Mouse (Mus musculus) hindbrain, postnatal 0 days (tissue): ENCODE measurements at regions not wholly inside any gene's neighbourhood (a gene's known extent, or its start where the extent isn't known, plus 50 kb on each side); places are given as distances from the start of the nearest gene placed in this dataset.

ENCODE experiments used
- ATAC-seq: fragments of 200-750 bp; cut with Nextera tagmentation; 2 replicates; pipeline ENCODE4 v1.8.0; 2017; ENCODE audit warnings: mild to moderate bottlenecking, moderate TSS enrichment, moderate library complexity
- DNase-seq: peaks from one replicate; pipeline ENCODE4 v3.0.0-alpha.2; 2015; ENCODE audit warnings: low spot score
- H3K27ac ChIP-seq: fragments of 300-500 bp; sonication (generic); 2 replicates; pipeline ENCODE4 v1.5.1; 2014; ENCODE audit warnings: mild to moderate bottlenecking
- H3K27me3 ChIP-seq: fragments of 300-500 bp; sonication (generic); 2 replicates; pipeline ENCODE4 v1.6.1; 2014; ENCODE audit warnings: low read length, mixed read lengths; ENCODE audit not compliant: insufficient read depth
- H3K36me3 ChIP-seq: fragments of 300-500 bp; sonication (generic); 2 replicates; pipeline ENCODE4 v1.6.1; 2014; ENCODE audit warnings: low read length, mixed read lengths; ENCODE audit not compliant: insufficient read depth
- H3K4me1 ChIP-seq: fragments of 300-500 bp; sonication (generic); 2 replicates; pipeline ENCODE4 v1.6.1; 2014; ENCODE audit warnings: antibody characterized with exemption, low read length, mixed read lengths; ENCODE audit not compliant: insufficient read depth
- H3K4me2 ChIP-seq: fragments of 300-500 bp; sonication (generic); 2 replicates; pipeline ENCODE4 v1.6.1; 2014; ENCODE audit warnings: low read depth, mild to moderate bottlenecking, low read length, moderate library complexity, mixed read lengths
- H3K4me3 ChIP-seq: fragments of 300-500 bp; sonication (generic); 2 replicates; pipeline ENCODE4 v1.5.1; 2014; ENCODE audit warnings: low read length
- H3K9ac ChIP-seq: fragments of 300-500 bp; sonication (generic); replicated peaks from 2 replicates; pipeline ENCODE4 v1.6.1; 2014; ENCODE audit warnings: mild to moderate bottlenecking, low read length, moderate library complexity, mixed read lengths
- H3K9me3 ChIP-seq: fragments of 300-500 bp; sonication (generic); 2 replicates; pipeline ENCODE4 v1.6.1; 2016; ENCODE audit warnings: low read length, mixed read lengths
- CTCF ChIP-seq: IDR thresholded peaks from 2 replicates; pipeline ENCODE4 v1.5.1; 2016; ENCODE audit warnings: antibody characterized with exemption, control low read depth, low read depth
- WGBS: fragments of 180-500 bp; shearing (Covaris S2); extraction: QIAGEN DNeasy Blood & Tissue Kit; methylation state at CpG from one replicate; pipeline ENCODE4 v1.1.7; 2014; 5-methylcytosine and 5-hydroxymethylcytosine counted together

DNA sequence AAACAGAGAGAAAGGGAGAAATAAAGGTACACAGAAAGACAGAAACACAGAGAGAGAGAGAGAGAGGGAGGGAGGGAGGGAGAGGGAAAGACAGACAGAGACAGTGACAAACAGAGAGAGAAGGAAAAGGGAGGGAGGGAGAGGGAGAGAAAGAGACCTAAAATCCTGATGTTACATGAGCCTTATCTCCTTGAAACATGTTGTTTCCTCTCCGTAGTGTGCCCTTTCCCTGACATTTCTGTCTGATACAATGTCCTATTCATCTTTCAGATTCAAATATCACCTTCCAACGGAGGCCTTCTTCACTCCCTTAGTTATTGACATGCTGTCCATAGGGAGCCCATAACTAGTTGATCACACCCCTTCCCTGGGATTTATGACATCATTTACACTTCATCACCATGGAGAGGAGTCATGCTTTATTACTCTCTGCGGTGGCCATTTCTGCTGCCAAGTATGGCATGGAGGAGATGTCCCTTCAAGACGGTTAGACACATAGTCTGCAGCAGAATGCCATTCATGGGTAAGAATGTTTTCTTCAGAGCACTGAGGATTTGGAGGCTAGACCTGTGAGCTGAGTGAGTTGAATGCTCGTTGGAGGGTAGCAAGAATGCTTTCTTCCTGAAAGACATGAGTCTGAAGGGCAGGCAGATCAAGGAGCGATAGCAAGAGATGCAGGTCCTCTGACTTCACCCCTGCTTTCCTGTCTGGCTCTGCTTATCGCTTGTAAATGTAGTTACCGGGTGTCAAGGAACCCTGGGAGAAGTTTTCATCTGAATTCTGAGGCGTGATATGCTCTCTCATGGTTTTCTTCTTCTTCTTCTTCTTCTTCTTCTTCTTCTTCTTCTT, 100.3 kb upstream of the Samsn1 start:
- H3K9me3 ChIP-seq = no peaks in the 10 kb centered on the region
- no peak overlapping the region for H3K27ac ChIP-seq
- 65% methylated on average over 9 of the region's 9 CpGs for WGBS
- no peak overlapping the region for H3K4me3 ChIP-seq
- H3K4me2 ChIP-seq = no peak overlapping the region
- no peaks in the 10 kb centered on the region for H3K27me3 ChIP-seq
- DNase-seq = peak; percentile 13
- H3K9ac ChIP-seq = no peak overlapping the region
- H3K4me1 ChIP-seq = no peaks in the 10 kb centered on the region
- H3K36me3 ChIP-seq = no peaks in the 10 kb centered on the region
- peak; percentile 43; the same call in 1 of the 2 replicates for ATAC-seq
- no peak for TF ChIP-seq CTCF

DNA sequence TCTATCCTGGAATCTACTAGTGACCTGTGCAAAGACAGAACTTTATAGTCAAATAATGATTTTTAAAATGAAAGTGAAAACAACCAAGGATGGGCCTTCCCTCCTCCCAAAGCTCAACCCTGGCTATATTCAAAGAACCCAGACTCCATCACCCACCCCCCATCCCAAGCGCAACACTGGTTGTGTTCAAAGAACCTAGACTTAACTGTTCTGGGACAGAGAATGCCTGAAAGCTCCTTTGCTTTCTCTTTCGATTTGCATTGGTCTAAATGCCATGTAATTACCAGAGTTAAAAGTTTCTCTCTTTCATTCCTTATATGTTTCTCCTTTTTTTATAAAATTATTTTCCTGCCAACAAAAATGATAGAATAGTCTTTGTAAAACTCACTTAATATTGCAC, 98.6 kb upstream of the Samsn1 start:
- Histone ChIP-seq H3K4me1 (no peaks in the 10 kb centered on the region), H3K4me3 (no peak overlapping the region), H3K4me2 (no peak overlapping the region), H3K36me3 (no peaks in the 10 kb centered on the region), H3K9ac (no peak overlapping the region), H3K27ac (no peak overlapping the region), H3K9me3 (no peaks in the 10 kb centered on the region), H3K27me3 (no peaks in the 10 kb centered on the region)
- no peak for TF ChIP-seq CTCF
- 96% methylated on average over 2 of the region's 2 CpGs for WGBS
- ATAC-seq (no peak), DNase-seq (no peak)

DNA sequence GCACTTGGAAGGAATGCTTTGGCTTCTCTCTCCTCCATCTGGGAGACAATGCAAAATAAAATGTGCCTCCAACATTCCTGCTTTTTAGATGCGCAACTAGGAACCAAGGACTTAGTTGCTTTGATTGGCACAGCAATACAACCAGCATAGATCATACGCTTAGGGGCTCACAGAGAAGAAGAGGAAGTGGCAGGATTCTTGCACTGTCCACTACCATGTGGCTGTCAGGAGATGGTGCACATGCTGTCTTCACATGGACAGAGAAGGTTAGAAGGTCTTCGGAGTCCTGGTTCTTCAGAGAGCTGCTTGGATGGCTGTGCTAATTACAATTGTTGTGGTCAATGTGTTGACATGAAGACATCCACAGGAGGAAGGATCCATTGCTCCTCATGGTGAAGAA, 88.3 kb upstream of the Samsn1 start:
- Histone ChIP-seq H3K9me3 (no peaks in the 10 kb centered on the region), H3K4me1 (no peaks in the 10 kb centered on the region), H3K27ac (no peak overlapping the region), H3K4me3 (no peak overlapping the region), H3K4me2 (no peak overlapping the region), H3K9ac (no peak overlapping the region), H3K27me3 (no peaks in the 10 kb centered on the region), H3K36me3 (no peaks in the 10 kb centered on the region)
- DNase-seq = no peak
- WGBS = 94% methylated on average over 3 of the region's 3 CpGs
- TF ChIP-seq CTCF = no peak
- no peak for ATAC-seq

DNA sequence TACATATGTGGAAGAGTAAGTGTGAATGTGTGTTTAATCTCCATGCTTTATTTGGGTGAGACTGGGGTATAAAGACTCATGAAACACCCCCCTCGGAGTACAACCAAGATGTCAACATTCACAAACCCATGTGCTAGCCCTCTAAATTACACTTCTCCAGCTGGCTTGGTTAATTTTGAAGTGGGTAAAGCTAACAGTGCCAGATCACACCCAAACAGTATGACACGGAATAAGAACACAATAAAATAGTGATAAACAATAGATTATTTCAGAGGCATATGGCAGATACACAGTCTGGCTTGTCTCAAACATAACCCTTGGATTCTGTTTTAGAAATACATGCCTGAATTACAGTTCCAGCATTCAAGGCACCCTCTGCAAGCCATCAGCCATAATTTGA, 86.4 kb upstream of the Samsn1 start:
- no peak overlapping the region for H3K9ac ChIP-seq
- H3K4me1 ChIP-seq = no peaks in the 10 kb centered on the region
- H3K27me3 ChIP-seq = no peaks in the 10 kb centered on the region
- no peaks in the 10 kb centered on the region for H3K36me3 ChIP-seq
- H3K9me3 ChIP-seq = no peaks in the 10 kb centered on the region
- TF ChIP-seq CTCF = no peak
- no peak overlapping the region for H3K27ac ChIP-seq
- H3K4me3 ChIP-seq = no peak overlapping the region
- no peak overlapping the region for H3K4me2 ChIP-seq
- WGBS = 87% methylated on average over 2 of the region's 2 CpGs
- DNase-seq (no peak), ATAC-seq (no peak)

DNA sequence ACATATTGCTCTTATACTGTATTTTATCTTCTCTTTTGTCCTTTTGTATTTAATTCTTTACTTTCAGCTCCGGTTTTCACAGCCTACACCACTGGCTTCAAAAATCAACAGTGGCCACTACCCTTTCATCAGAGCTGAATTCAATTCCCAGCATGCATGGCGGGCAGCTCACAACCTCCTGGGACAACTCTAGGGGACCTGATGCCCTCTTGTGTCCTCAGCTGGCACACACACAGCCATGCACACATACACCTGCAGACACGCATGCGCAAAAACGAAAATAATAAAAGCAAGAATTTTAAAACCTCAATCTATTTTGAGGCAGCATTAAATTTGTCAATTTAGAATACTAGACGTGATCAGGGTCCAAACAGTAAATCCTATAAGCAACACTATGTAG, 82.6 kb upstream of the Samsn1 start:
- Histone ChIP-seq H3K4me2 (no peak overlapping the region), H3K4me1 (no peaks in the 10 kb centered on the region), H3K9me3 (no peaks in the 10 kb centered on the region), H3K27ac (no peak overlapping the region), H3K4me3 (no peak overlapping the region), H3K36me3 (no peaks in the 10 kb centered on the region), H3K9ac (no peak overlapping the region), H3K27me3 (no peaks in the 10 kb centered on the region)
- ATAC-seq (no peak), DNase-seq (no peak)
- no peak for TF ChIP-seq CTCF
- WGBS = 88% methylated on average over 6 of the region's 6 CpGs

DNA sequence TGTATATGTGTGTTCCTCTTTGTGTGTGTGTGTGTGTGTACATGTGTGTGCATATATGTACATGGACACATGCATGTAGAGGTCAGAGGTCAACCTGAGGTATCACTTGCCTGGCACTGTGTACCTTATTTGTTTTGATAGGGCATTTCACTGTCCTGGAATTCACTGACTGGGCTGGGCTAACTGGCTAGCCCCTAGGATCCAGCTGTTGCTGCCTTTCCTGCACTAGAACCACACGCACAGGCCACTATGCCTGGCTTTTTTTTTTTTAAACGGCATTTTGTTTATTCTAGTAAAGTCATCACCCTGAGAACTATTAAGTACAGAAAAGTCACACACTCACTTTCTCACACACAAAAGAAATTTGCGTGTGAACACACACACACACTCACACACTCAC, 79.7 kb upstream of the Samsn1 start:
- H3K27me3 ChIP-seq = no peaks in the 10 kb centered on the region
- H3K36me3 ChIP-seq = no peaks in the 10 kb centered on the region
- 87% methylated on average over 3 of the region's 3 CpGs for WGBS
- no peak overlapping the region for H3K4me3 ChIP-seq
- no peaks in the 10 kb centered on the region for H3K9me3 ChIP-seq
- no peak overlapping the region for H3K9ac ChIP-seq
- no peak for DNase-seq
- H3K27ac ChIP-seq = no peak overlapping the region
- no peak for TF ChIP-seq CTCF
- no peak overlapping the region for H3K4me2 ChIP-seq
- ATAC-seq = no peak
- H3K4me1 ChIP-seq = no peaks in the 10 kb centered on the region

DNA sequence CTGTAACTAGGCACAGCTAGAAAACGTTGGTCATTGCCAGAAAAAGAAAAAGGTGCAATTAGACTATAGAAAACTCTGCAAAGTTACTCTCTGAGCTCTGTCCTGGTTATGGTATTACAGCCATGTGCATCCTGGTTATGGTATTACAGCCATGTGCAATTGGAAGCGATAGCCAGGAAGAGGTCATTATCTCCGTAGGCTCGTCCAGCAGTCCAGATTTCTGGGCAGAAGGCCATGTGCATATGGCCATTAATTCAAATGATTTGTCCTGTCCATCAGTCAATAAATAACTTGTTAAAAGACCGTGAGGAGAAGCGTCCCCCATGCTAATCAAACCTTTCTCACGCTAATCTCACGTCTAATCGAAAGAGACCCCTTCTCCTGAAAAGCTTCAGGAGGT, 75.7 kb upstream of the Samsn1 start:
- no peaks in the 10 kb centered on the region for H3K4me1 ChIP-seq
- H3K27me3 ChIP-seq = no peaks in the 10 kb centered on the region
- H3K9me3 ChIP-seq = no peaks in the 10 kb centered on the region
- ATAC-seq (no peak), DNase-seq (peak; percentile 21)
- no peak for TF ChIP-seq CTCF
- no peak overlapping the region for H3K4me2 ChIP-seq
- H3K27ac ChIP-seq = no peak overlapping the region
- no peak overlapping the region for H3K9ac ChIP-seq
- no peak overlapping the region for H3K4me3 ChIP-seq
- no peaks in the 10 kb centered on the region for H3K36me3 ChIP-seq
- WGBS = 52% methylated on average over 9 of the region's 9 CpGs
